ENCODE assay signal across 22 mouse cellular contexts in genomic region chr16:45849045-45849444, GRCm38 (mm10).
"Had no signal": no experiment of that assay in that cellular context is flagged by ENCODE, and none has a peak within 500 bp of the region (broad histone marks: within the 10 kb centered on the region; RNA-seq: fewer than 3 reads in every experiment).

No protein-coding gene starts in this region.

- H3K4me1 ChIP-seq: liver, embryonic 13.5 days; liver, embryonic 15.5 days; stomach, embryonic 15.5 days had no signal

- H3K36me3 ChIP-seq: liver, embryonic 13.5 days; liver, embryonic 15.5 days; lung, embryonic 15.5 days; neural tube, embryonic 13.5 days; neural tube, embryonic 15.5 days; stomach, embryonic 15.5 days had no signal

- DNase-seq: liver, embryonic 13.5 days; liver, postnatal 0 days; lung, adult 2 months; lung, postnatal 10 days; midbrain, embryonic 14.5 days; retina, postnatal 1 day; right cerebral cortex, adult 18-20 months; right cerebral cortex, postnatal 25 days; right cerebral cortex, postnatal 4 days; thymus, adult 2 months; thymus, postnatal 25 days; thymus, postnatal 4 days had no signal

- H3K27me3 ChIP-seq: lung, embryonic 15.5 days; stomach, embryonic 15.5 days had no signal

- H3K9ac ChIP-seq: liver, embryonic 13.5 days; liver, embryonic 15.5 days; liver, postnatal 0 days; lung, embryonic 15.5 days; neural tube, embryonic 13.5 days; neural tube, embryonic 15.5 days; stomach, embryonic 15.5 days had no signal

- H3K27ac ChIP-seq: liver, embryonic 13.5 days; liver, embryonic 15.5 days; lung, embryonic 15.5 days; macrophage; neural tube, embryonic 13.5 days; neural tube, embryonic 15.5 days; stomach, embryonic 15.5 days; stomach, postnatal 0 days had no signal

- H3K4me3 ChIP-seq: liver, embryonic 13.5 days; liver, embryonic 15.5 days; lung, embryonic 15.5 days; megakaryocyte, embryonic 14.5 days; neural tube, embryonic 13.5 days; neural tube, embryonic 15.5 days; stomach, embryonic 15.5 days had no signal

- ATAC-seq: liver, postnatal 0 days; midbrain, embryonic 16.5 days had no signal

- H3K9me3 ChIP-seq: liver, embryonic 13.5 days; liver, embryonic 15.5 days; lung, embryonic 15.5 days; neural tube, embryonic 13.5 days; neural tube, embryonic 15.5 days; stomach, embryonic 15.5 days had no signal

- H3K4me2 ChIP-seq: liver, embryonic 13.5 days; liver, embryonic 15.5 days; lung, embryonic 15.5 days; midbrain, embryonic 11.5 days; neural tube, embryonic 13.5 days; neural tube, embryonic 15.5 days; stomach, embryonic 15.5 days had no signal
